Mouse (Mus musculus) kidney, embryonic 14.5 days (tissue): ENCODE data around the gene Bmx. TPM values are rescaled to one million over a fixed set of nuclear protein-coding genes. Genes with fewer than 3 reads are reported as not detected.
A peak's percentile ranks its signal among the peaks of the same experiment; 100 is the strongest.

Source experiments
- ATAC-seq: fragments of 200-750 bp; cut with Nextera tagmentation; 2 replicates; pipeline ENCODE4 v1.8.0; 2017; ENCODE audit warnings: moderate number of reproducible peaks, mild to moderate bottlenecking, moderate TSS enrichment, moderate library complexity; ENCODE audit not compliant: low FRiP score, low TSS enrichment
- H3K27ac ChIP-seq: fragments of 300-500 bp; sonication (generic); 2 replicates; pipeline ENCODE4 v1.5.1; 2014; ENCODE audit warnings: low read depth, mild to moderate bottlenecking, low read length, moderate library complexity, mixed read lengths
- H3K27me3 ChIP-seq: fragments of 300-500 bp; sonication (generic); 2 replicates; pipeline ENCODE4 v1.6.1; 2014; ENCODE audit warnings: mild to moderate bottlenecking, low read length; ENCODE audit not compliant: control insufficient read depth, insufficient read depth
- H3K36me3 ChIP-seq: fragments of 300-500 bp; sonication (generic); 2 replicates; pipeline ENCODE4 v1.6.1; 2014; ENCODE audit warnings: low read length, mixed read lengths; ENCODE audit not compliant: control insufficient read depth, insufficient read depth
- H3K4me1 ChIP-seq: fragments of 300-500 bp; sonication (generic); 2 replicates; pipeline ENCODE4 v1.6.1; 2014; ENCODE audit warnings: low read length, mixed read lengths; ENCODE audit not compliant: control insufficient read depth, insufficient read depth
- H3K4me2 ChIP-seq: fragments of 300-500 bp; sonication (generic); replicated peaks from 2 replicates; pipeline ENCODE4 v1.6.1; 2014; ENCODE audit warnings: low read depth, mild to moderate bottlenecking, low read length
- H3K4me3 ChIP-seq: fragments of 300-500 bp; sonication (generic); 2 replicates; pipeline ENCODE4 v1.5.1; 2014; ENCODE audit warnings: mild to moderate bottlenecking, low read length
- H3K9ac ChIP-seq: fragments of 300-500 bp; sonication (generic); 2 replicates; pipeline ENCODE4 v1.6.1; 2014; ENCODE audit warnings: low read depth, mild to moderate bottlenecking, low read length, moderate library complexity
- H3K9me3 ChIP-seq: fragments of 300-500 bp; sonication (generic); 2 replicates; pipeline ENCODE4 v1.6.1; 2016; ENCODE audit warnings: low read length; ENCODE audit not compliant: control insufficient read depth
- WGBS: fragments of 180-500 bp; shearing (Covaris S2); extraction: QIAGEN DNeasy Blood & Tissue Kit; methylation state at CpG from one replicate; pipeline ENCODE4 v1.1.7; 2014; 5-methylcytosine and 5-hydroxymethylcytosine counted together
- polyA plus RNA-seq: library from polyadenylated mRNA; unstranded; fragments of >200 nt; fragmentation: Nextera tagmentation; extraction: Ambion mirVana; gene quantifications from 2 replicates; pipeline ENCODE4 v1.2.1, GENCODE M21; 2014

Bmx gene
- polyA plus RNA-seq, result 0.57 and 0.62 TPM in 2 replicates

- Histone ChIP-seq H3K9ac (no peak within 1 kb of the TSS), H3K4me2 (no peak within 1 kb of the TSS), H3K9me3 (no peaks in the 10 kb centered on the region), H3K27ac (no peak within 1 kb of the TSS; the same call in 1 of the 2 replicates), H3K36me3 (no peaks in the 10 kb centered on the region), H3K27me3 (no peaks in the 10 kb centered on the region), H3K4me3 (no peak within 1 kb of the TSS), H3K4me1 (no peaks in the 10 kb centered on the region)
- ATAC-seq, result no peak
- WGBS, result 48% methylated on average over 8 of the region's 8 CpGs
Observed at GRCm38 (mm10) chrX:164258057-164258456, at the start of gene Bmx. Gene Bmx (minus strand): TSS chrX:164258193.

DNA sequence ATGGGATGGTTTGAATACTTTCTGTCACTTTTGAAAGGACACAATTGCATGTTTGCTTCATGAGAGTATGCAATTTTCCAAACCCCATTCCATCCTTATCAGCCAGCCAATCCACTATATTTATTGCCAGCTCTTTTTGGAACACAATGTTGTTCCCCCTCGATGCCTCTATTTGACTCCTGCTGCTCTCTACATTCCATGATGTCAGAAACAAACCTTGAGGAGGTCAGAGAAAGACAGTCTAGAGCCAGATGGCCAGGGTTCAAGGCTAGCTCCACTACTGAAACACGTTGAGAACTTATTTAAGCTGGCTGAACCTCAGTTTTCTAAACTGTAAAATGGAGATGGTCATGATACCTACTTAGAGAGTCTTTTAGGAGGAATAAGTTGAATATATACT, 48.3 kb upstream of the Bmx start:
- Histone ChIP-seq H3K9ac (no peak overlapping the region), H3K9me3 (no peaks in the 10 kb centered on the region), H3K27me3 (no peaks in the 10 kb centered on the region), H3K4me2 (no peak overlapping the region), H3K27ac (no peak overlapping the region), H3K4me1 (no peaks in the 10 kb centered on the region), H3K4me3 (no peak overlapping the region), H3K36me3 (no peaks in the 10 kb centered on the region)
- no peak for ATAC-seq
- WGBS, result 61% methylated on average over 2 of the region's 2 CpGs

GRCm38 (mm10) chrX:164291147-164291546, 33.2 kb upstream of the Bmx start:
- Histone ChIP-seq H3K4me3 (no peak overlapping the region), H3K9ac (no peak overlapping the region), H3K27me3 (no peaks in the 10 kb centered on the region), H3K36me3 (no peaks in the 10 kb centered on the region), H3K9me3 (no peaks in the 10 kb centered on the region), H3K4me1 (no peaks in the 10 kb centered on the region), H3K27ac (no peak overlapping the region), H3K4me2 (no peak overlapping the region)
- 41% methylated on average over 5 of the region's 5 CpGs for WGBS
- no peak for ATAC-seq

DNA sequence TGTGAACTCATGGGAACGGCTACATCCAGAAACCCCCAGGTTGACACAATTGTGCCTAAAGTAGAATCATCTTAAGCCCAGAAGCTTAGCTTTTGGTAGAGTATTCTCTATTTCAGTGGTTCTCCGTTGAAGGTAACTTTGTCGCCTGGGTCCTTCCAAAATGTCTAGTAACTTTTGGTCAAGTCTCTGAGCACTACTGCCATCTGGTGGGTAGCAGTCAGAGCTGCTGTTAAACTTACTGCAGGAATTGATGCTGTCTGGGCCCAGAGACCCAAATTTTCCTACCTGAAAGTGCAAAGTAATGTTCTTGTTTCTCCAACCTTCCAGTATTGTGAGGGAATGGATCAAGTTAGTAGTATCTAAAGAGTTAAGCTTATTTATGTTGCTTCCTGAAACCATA, 29.1 kb upstream of the Bmx start:
- Histone ChIP-seq H3K9me3 (no peaks in the 10 kb centered on the region), H3K4me1 (no peaks in the 10 kb centered on the region), H3K36me3 (no peaks in the 10 kb centered on the region), H3K27ac (no peak overlapping the region), H3K4me2 (no peak overlapping the region), H3K27me3 (no peaks in the 10 kb centered on the region), H3K4me3 (no peak overlapping the region), H3K9ac (no peak overlapping the region)
- WGBS, result 72% methylated on average over 3 of the region's 3 CpGs
- no peak for ATAC-seq

GRCm38 (mm10) chrX:164283808-164284207, 25.8 kb upstream of the Bmx start:
- 88% methylated on average over 4 of the region's 4 CpGs for WGBS

GRCm38 (mm10) chrX:164280918-164281647, 23.1 kb upstream of the Bmx start:
- H3K9me3 ChIP-seq, result no peaks in the 10 kb centered on the region
- H3K4me2 ChIP-seq, result no peak overlapping the region
- WGBS, result 60% methylated on average over 7 of the region's 7 CpGs
- no peak overlapping the region for H3K4me3 ChIP-seq
- ATAC-seq, result no peak
- no peak overlapping the region for H3K27ac ChIP-seq
- H3K4me1 ChIP-seq, result no peaks in the 10 kb centered on the region
- H3K27me3 ChIP-seq, result no peaks in the 10 kb centered on the region
- H3K9ac ChIP-seq, result no peak overlapping the region
- H3K36me3 ChIP-seq, result no peaks in the 10 kb centered on the region

More at GRCm38 (mm10) chrX:164283808-164284207, 25.8 kb upstream of the Bmx start:
- Histone ChIP-seq H3K4me3 (no peak overlapping the region), H3K27me3 (no peaks in the 10 kb centered on the region), H3K27ac (no peak overlapping the region), H3K9me3 (no peaks in the 10 kb centered on the region), H3K4me2 (no peak overlapping the region), H3K9ac (no peak overlapping the region), H3K36me3 (no peaks in the 10 kb centered on the region), H3K4me1 (no peaks in the 10 kb centered on the region)
- ATAC-seq, result no peak

- H3K9me3 ChIP-seq, result no peaks in the 10 kb centered on the region
- no peak overlapping the region for H3K27ac ChIP-seq
- H3K4me2 ChIP-seq, result no peak overlapping the region
- WGBS, result 65% methylated on average over 3 of the region's 3 CpGs
- H3K9ac ChIP-seq, result no peak overlapping the region
- no peaks in the 10 kb centered on the region for H3K36me3 ChIP-seq
- no peaks in the 10 kb centered on the region for H3K4me1 ChIP-seq
- H3K27me3 ChIP-seq, result no peaks in the 10 kb centered on the region; the same call in 1 of the 2 replicates
- no peak for ATAC-seq
- no peak overlapping the region for H3K4me3 ChIP-seq
Observed at GRCm38 (mm10) chrX:164275536-164275935, 17.5 kb upstream of the Bmx start.

GRCm38 (mm10) chrX:164270603-164271002, 12.6 kb upstream of the Bmx start:
- H3K27me3 ChIP-seq, result no peaks in the 10 kb centered on the region; the same call in 1 of the 2 replicates
- ATAC-seq, result no peak
- WGBS, result 83% methylated on average over 3 of the region's 3 CpGs

GRCm38 (mm10) chrX:164269285-164269761, 11.3 kb upstream of the Bmx start, which contains the start of gene Pir:
Gene Pir (plus strand): TSS chrX:164269371.
- H3K27ac ChIP-seq, result no peak within 1 kb of the TSS
- no peaks in the 10 kb centered on the region for H3K36me3 ChIP-seq
- H3K27me3 ChIP-seq, result no peaks in the 10 kb centered on the region; the same call in 1 of the 2 replicates
- WGBS, result 18% methylated on average over 19 of the region's 20 CpGs
- H3K4me1 ChIP-seq, result no peaks in the 10 kb centered on the region
- peak within 1 kb of the TSS; percentile 40 for H3K4me2 ChIP-seq
- H3K4me3 ChIP-seq, result peak within 1 kb of the TSS; percentile 32
- peak within 1 kb of the TSS; percentile 47; the same call in 1 of the 2 replicates for H3K9ac ChIP-seq
- peak; percentile 93 for ATAC-seq
- no peaks in the 10 kb centered on the region for H3K9me3 ChIP-seq

More at GRCm38 (mm10) chrX:164270603-164271002, 12.6 kb upstream of the Bmx start:
- Histone ChIP-seq H3K4me1 (no peaks in the 10 kb centered on the region), H3K27ac (no peak overlapping the region), H3K4me2 (no peak overlapping the region), H3K4me3 (no peak overlapping the region), H3K36me3 (no peaks in the 10 kb centered on the region), H3K9me3 (no peaks in the 10 kb centered on the region), H3K9ac (no peak overlapping the region)
